Mouse (Mus musculus): ENCODE results near the gene Cdc42ep4. TPM values are rescaled to one million over a fixed set of nuclear protein-coding genes. Genes with fewer than 3 reads are reported as not detected.

Gene Cdc42ep4
- total and polyA plus RNA-seq, 3 experiments, result 2.3 to 8.1 (median 3.4) TPM

DNA sequence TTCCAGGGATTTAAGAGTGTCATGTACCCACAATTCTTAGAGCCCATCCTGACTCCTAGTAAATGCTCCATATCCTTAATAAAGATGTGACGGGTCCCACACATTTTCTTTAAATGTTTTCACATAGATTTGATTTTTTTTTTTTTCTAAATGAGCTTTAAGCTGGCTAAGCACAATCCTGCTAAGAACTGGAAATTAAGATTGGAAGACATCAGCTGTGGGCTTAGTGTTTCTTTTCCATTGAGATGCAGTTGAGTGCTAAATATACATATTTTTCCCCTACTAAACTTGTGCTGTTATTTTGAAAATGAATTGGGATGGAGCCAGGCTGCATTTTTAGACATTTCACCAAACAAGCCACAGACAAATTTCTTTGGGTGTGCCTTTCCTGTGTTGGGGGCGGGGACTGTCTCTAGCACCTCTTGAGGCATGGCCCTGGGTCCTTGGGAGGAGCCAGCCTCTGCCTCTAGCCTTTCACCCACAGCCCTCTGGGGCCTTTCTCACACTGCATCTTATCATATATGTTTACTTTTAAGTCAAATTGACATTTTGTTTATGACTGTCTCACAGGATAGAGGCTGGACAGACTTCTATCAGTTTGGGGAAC lies 36.6 kb upstream of the Cdc42ep4 start:
- H3K9ac ChIP-seq (ENCODE audit: insufficient read depth, low read depth), result no peak overlapping the region
- TF ChIP-seq IRF4 (IDR thresholded peaks at IDR 0.05; ENCODE audit: low read depth, low read length) (no peak), USF2 (conservative IDR thresholded peaks at IDR 0.05; ENCODE audit: low read depth, low read length) (no peak), RAD21 (IDR thresholded peaks at IDR 0.05; ENCODE audit: low read depth, low read length) (no peak), MEF2A (IDR thresholded peaks at IDR 0.05; ENCODE audit: borderline replicate concordance, low read depth, low read length) (no peak), MAZ (IDR thresholded peaks at IDR 0.05; ENCODE audit: low read depth, low read length) (no peak), NELFE (IDR thresholded peaks at IDR 0.05; ENCODE audit: low read depth, low read length) (no peak), JUND (conservative IDR thresholded peaks at IDR 0.05; ENCODE audit: low read depth, low read length) (no peak), BHLHE40 (IDR thresholded peaks at IDR 0.05; ENCODE audit: low read depth, low read length) (no peak), UBTF (IDR thresholded peaks at IDR 0.05; ENCODE audit: low read depth, low read length) (no peak), ETS1 (conservative IDR thresholded peaks at IDR 0.05; ENCODE audit: low read depth, low read length) (no peak), MXI1 (IDR thresholded peaks at IDR 0.05; ENCODE audit: low read depth, low read length) (no peak), ZMIZ1 (IDR thresholded peaks at IDR 0.05; ENCODE audit: low read depth, low read length) (no peak), PAX5 (IDR thresholded peaks at IDR 0.05; ENCODE audit: low read length) (no peak), ZC3H11A (IDR thresholded peaks at IDR 0.05; ENCODE audit: low read depth, low read length) (no peak), POLR2AphosphoS2 (IDR thresholded peaks at IDR 0.05; ENCODE audit: low read depth, low read length) (no peak), JUN (IDR thresholded peaks at IDR 0.05; ENCODE audit: insufficient read depth, low read depth, low read length) (no peak), MYC (IDR thresholded peaks at IDR 0.05; ENCODE audit: low read depth, low read length) (no peak), CHD1 (IDR thresholded peaks at IDR 0.05; ENCODE audit: low read depth, low read length) (no peak), EP300 (IDR thresholded peaks at IDR 0.05; ENCODE audit: low read length) (no peak)
- H3K27ac ChIP-seq (ENCODE audit: insufficient read depth, low read depth), result no peak overlapping the region
- no peaks in the 10 kb centered on the region for H3K9me3 ChIP-seq (replicated peaks; ENCODE audit: low read length)
- no peak overlapping the region for H3K4me3 ChIP-seq (replicated peaks in 1 of 3; ENCODE audit: low read depth in 2 of 3, low read length in 2 of 3, poor library complexity in 1 of 3)
- in situ Hi-C loops (cut with MboI; ENCODE audit: low pct_ligation_motif_present, low pct_unique_long_range_greater_than_20kb, low sequenced_read_pairs), result no loop called here
- H3K27me3 ChIP-seq (replicated peaks), result no peaks in the 10 kb centered on the region
- no peak overlapping the region for H3K4me2 ChIP-seq (ENCODE audit: insufficient read depth, low read depth, poor library complexity, severe bottlenecking)
- dilution Hi-C loops (cut with MboI; ENCODE audit: extremely low pct_ligation_motif_present, extremely low pct_unique_long_range_greater_than_20kb, low sequenced_read_pairs), result no loop called here
- H3K36me3 ChIP-seq (replicated peaks in 1 of 2; ENCODE audit: control insufficient read depth in 1 of 2, insufficient read depth in 1 of 2, low read length in 1 of 2), result peaks cover 0 to 1% of the 10 kb centered on the region in 2 experiments
- H3K4me1 ChIP-seq (ENCODE audit: control insufficient read depth in 1 of 2, insufficient read depth in 2 of 2), result peaks cover 6 to 47% of the 10 kb centered on the region in 2 experiments; a peak in 3 of 4 replicates
- peak; percentile 70 for DNase-seq (ENCODE audit: extremely low read depth)
- no peaks in the 10 kb centered on the region for H3K79me2 ChIP-seq (replicated peaks; ENCODE audit: control insufficient read depth, extremely low read depth, insufficient read depth, poor library complexity, severe bottlenecking)

DNA sequence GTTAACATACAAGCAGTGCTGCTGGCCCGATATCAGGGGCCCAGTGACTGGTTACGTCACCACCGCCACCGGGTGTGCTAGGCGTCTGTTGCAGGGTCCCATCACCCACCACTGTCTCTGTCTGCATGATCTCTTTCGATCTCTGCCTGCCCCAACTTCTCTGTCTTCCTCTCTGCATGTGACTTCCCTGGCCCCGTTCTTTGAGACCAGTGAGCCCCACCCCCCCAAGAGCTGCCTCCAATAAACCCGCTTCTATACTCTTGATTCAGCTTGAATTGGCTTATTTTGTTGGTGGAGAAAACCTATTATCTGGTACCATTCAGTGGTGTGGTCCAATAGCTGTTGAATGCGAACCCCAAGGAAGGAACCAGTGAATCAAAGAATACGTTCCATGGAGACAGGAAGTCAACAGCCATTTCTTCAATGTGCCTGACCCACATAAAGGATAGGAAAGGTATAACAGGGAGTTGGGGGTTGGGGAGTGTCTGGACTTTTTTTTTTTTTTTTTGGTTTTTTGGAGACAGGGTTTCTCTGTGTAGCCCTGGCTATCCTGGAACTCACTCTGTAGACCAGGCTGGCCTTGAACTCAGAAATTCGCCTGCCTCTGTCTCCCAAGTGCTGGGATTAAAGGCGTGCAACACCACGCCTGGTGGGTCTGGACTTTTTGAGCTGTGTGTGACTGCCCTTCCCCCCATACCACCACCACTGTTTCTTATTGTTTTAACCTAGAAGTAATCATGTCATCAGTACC lies 35.9 kb upstream of the Cdc42ep4 start:
- dilution Hi-C loops (cut with MboI; ENCODE audit: extremely low pct_ligation_motif_present, extremely low pct_unique_long_range_greater_than_20kb, low sequenced_read_pairs) (no loop called here), in situ Hi-C loops (cut with MboI; ENCODE audit: low pct_ligation_motif_present, low pct_unique_long_range_greater_than_20kb, low sequenced_read_pairs) (no loop called here)
- no peaks in the 10 kb centered on the region for H3K79me2 ChIP-seq (replicated peaks; ENCODE audit: control insufficient read depth, extremely low read depth, insufficient read depth, poor library complexity, severe bottlenecking)
- H3K4me1 ChIP-seq (ENCODE audit: control insufficient read depth in 1 of 2, insufficient read depth in 2 of 2), result peaks cover 6 to 47% of the 10 kb centered on the region in 2 experiments; a peak in 3 of 4 replicates
- H3K4me2 ChIP-seq (ENCODE audit: insufficient read depth, low read depth, poor library complexity, severe bottlenecking), result no peak overlapping the region
- TF ChIP-seq ZNF384 (IDR thresholded peaks at IDR 0.05; ENCODE audit: low read depth, low read length) (no peak), MXI1 (IDR thresholded peaks at IDR 0.05; ENCODE audit: low read depth, low read length) (no peak), MEF2A (IDR thresholded peaks at IDR 0.05; ENCODE audit: borderline replicate concordance, low read depth, low read length) (no peak)
- no peaks in the 10 kb centered on the region for H3K9me3 ChIP-seq (replicated peaks; ENCODE audit: low read length)
- no peak overlapping the region for H3K4me3 ChIP-seq (replicated peaks in 1 of 3; ENCODE audit: low read depth in 2 of 3, low read length in 2 of 3, poor library complexity in 1 of 3)
- H3K27me3 ChIP-seq (replicated peaks), result no peaks in the 10 kb centered on the region
- no peak for DNase-seq (ENCODE audit: extremely low read depth)
- H3K27ac ChIP-seq (ENCODE audit: insufficient read depth, low read depth), result no peak overlapping the region
- H3K36me3 ChIP-seq (replicated peaks in 1 of 2; ENCODE audit: control insufficient read depth in 1 of 2, insufficient read depth in 1 of 2, low read length in 1 of 2), result peaks cover 0 to 1% of the 10 kb centered on the region in 2 experiments
- H3K9ac ChIP-seq (ENCODE audit: insufficient read depth, low read depth), result no peak overlapping the region
